Mouse (Mus musculus): ENCODE measurements around the gene Mpv17. TPM values are rescaled to one million over a fixed set of nuclear protein-coding genes. Genes with fewer than 3 reads are reported as not detected.

Mpv17 gene
- polyA plus RNA-seq, 1 experiment, result 104 TPM

DNA sequence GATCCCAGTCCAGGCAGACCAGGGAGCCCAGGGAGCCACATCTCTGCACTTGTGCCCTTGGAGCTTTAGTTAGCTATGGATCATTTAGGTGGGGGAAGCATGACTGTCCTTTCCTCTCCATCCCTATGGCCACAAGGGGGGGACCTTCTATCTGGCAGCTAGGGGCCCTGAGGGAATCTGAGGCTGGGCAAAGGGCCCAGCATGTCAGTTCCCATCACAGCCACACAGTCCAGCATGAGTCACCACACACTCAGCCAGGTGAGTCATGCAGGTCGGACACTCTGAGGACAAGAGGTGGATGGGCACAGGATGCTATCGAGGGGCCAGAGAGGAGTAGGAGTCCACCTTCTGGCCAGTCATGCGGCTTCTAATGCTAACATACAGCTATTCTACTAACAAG lies 2.3 kb downstream of the Mpv17 start:
- no peak overlapping the region for H3K4me3 ChIP-seq (ENCODE audit: insufficient read depth, low read depth, low read length)
- H3K4me1 ChIP-seq (ENCODE audit: control insufficient read depth, insufficient read depth, insufficient read length, low read length), result peaks cover 3% of the 10 kb centered on the region; the same call in 1 of the 2 replicates
- no peak overlapping the region for H3K27ac ChIP-seq (replicated peaks; ENCODE audit: low read depth, low read length)

DNA sequence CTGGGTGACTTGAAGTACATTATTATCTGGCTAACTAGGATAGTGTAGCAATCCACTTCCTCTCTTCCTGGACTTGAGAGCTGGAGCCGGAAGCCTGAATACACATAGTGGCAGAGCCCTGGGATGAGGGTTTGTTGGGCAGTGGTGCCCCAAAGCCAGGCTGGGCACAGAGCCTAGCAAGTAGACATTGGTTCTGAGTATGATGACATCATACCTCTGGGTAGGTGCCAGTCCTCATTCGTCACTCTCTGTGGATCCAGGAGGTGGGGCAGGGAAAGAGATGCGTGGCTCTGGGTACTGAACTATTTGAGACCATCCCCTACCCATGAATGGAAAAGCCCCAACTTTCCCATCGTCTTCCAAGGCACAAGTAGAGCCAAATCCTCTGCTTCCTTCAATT lies 4.3 kb downstream of the Mpv17 start:
- Histone ChIP-seq H3K27ac (replicated peaks; ENCODE audit: low read depth, low read length) (no peak overlapping the region), H3K4me3 (ENCODE audit: insufficient read depth, low read depth, low read length) (no peak overlapping the region), H3K4me1 (ENCODE audit: control insufficient read depth, insufficient read depth, insufficient read length, low read length) (peaks cover 3% of the 10 kb centered on the region; the same call in 1 of the 2 replicates)

DNA sequence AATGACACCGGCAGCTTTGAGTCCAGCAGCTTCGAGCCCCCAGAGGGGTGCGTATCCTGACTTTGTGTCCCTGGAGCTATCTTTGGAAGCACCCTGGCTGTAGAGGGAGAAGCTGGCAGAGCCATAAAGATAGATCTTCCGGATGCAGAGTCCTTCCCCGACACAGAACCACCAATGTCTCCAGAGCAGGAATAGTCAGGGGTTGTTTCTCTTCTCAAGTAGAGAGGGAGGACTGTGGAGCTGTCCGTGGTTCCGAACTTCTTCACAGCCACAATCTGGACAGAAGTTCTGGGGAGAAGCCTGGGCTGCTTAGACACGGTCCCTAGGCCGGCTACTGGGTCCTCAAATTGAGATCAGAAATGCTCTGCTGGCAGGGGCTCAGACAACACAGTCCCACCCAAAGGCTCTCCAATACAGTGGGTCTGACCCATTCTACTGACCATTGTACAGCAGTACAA lies 15.1 kb downstream of the Mpv17 start:
- Histone ChIP-seq H3K27ac (replicated peaks; ENCODE audit: low read depth, low read length) (no peak overlapping the region), H3K4me1 (ENCODE audit: control insufficient read depth, insufficient read depth, insufficient read length, low read length) (no peaks in the 10 kb centered on the region; the same call in 1 of the 2 replicates), H3K4me3 (ENCODE audit: insufficient read depth, low read depth, low read length) (no peak overlapping the region)

DNA sequence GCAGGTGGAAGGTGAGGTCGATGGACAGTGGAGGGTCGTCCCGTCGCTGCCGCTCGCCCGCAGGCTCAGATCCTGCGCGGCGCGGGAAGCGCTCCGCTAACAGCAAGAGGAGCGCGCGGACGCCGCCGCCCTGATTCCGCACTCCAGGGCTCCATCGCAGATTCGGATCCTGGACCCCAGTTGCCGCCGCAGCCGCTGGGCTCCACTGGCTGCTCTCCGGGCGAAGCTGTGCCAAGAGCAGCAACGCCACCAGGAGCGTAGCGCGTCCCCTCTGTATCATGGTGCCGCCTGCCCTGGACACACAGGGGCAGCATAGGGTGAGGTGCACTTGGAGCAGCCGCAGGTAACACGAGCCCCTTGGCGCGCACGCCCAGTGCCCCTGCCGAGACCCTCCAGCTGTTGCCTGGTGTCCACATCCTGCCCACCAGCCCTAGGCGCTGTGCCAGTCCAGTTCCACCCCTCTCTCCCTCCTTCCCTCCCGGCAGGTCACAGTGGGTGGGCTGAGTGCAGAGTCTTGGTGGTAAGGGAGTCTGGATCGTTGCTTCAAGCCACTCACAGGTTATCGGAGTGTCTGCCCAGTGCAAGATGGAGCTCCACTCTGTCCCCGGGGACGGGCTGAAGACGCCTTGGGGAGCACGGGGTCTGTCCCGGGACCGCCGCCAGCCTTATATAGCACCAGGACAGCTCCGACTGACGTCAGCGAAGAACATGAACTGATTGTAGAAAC lies 15.6 kb downstream of the Mpv17 start, which contains the start of gene Ucn:
TSS of gene Ucn (minus strand) at position 589 of the 727 bp plus-strand sequence.
- no peaks in the 10 kb centered on the region; the same call in 1 of the 2 replicates for H3K4me1 ChIP-seq (ENCODE audit: control insufficient read depth, insufficient read depth, insufficient read length, low read length)
- H3K27ac ChIP-seq (replicated peaks; ENCODE audit: low read depth, low read length), result no peak within 1 kb of the TSS
- H3K4me3 ChIP-seq (ENCODE audit: insufficient read depth, low read depth, low read length), result no peak within 1 kb of the TSS

GRCm38 (mm10) chr5:31137658-31138057 lies 16.4 kb downstream of the Mpv17 start:
- Histone ChIP-seq H3K4me1 (ENCODE audit: control insufficient read depth, insufficient read depth, insufficient read length, low read length) (no peaks in the 10 kb centered on the region; the same call in 1 of the 2 replicates), H3K4me3 (ENCODE audit: insufficient read depth, low read depth, low read length) (no peak overlapping the region), H3K27ac (replicated peaks; ENCODE audit: low read depth, low read length) (no peak overlapping the region)

GRCm38 (mm10) chr5:31136730-31137424 lies 17.2 kb downstream of the Mpv17 start:
- H3K4me1 ChIP-seq (ENCODE audit: control insufficient read depth, insufficient read depth, insufficient read length, low read length), result no peaks in the 10 kb centered on the region; the same call in 1 of the 2 replicates
- no peak overlapping the region for H3K27ac ChIP-seq (replicated peaks; ENCODE audit: low read depth, low read length)
- no peak overlapping the region for H3K4me3 ChIP-seq (ENCODE audit: insufficient read depth, low read depth, low read length)

DNA sequence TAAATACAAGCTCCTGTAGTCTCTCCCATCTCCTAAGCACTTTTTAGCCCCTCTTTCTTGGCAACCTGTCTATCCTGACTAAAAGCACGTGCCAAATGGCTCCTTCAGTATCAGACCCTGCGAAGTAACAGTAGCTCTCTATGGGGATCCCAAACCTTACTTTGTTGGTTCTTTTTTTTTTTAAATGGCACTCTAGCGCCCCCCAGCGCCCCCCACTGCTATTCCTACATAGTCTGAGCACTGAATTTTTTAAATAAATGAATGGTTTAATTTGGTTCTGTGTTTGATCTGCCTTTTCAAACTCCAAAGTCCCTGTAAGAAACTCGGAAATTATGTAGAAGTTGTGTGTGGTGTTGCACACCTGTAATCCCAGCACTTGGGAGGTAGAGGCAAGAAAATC lies 28.0 kb downstream of the Mpv17 start:
- no peak overlapping the region for H3K4me3 ChIP-seq (ENCODE audit: insufficient read depth, low read depth, low read length)
- no peak overlapping the region for H3K27ac ChIP-seq (replicated peaks; ENCODE audit: low read depth, low read length)
- no peaks in the 10 kb centered on the region for H3K4me1 ChIP-seq (ENCODE audit: control insufficient read depth, insufficient read depth, insufficient read length, low read length)

GRCm38 (mm10) chr5:31123481-31123880 lies 30.6 kb downstream of the Mpv17 start:
- Histone ChIP-seq H3K4me1 (ENCODE audit: control insufficient read depth, insufficient read depth, insufficient read length, low read length) (no peaks in the 10 kb centered on the region), H3K27ac (replicated peaks; ENCODE audit: low read depth, low read length) (no peak overlapping the region), H3K4me3 (ENCODE audit: insufficient read depth, low read depth, low read length) (no peak overlapping the region)

GRCm38 (mm10) chr5:31121111-31121510 lies 32.9 kb downstream of the Mpv17 start:
- Histone ChIP-seq H3K4me1 (ENCODE audit: control insufficient read depth, insufficient read depth, insufficient read length, low read length) (no peaks in the 10 kb centered on the region), H3K27ac (replicated peaks; ENCODE audit: low read depth, low read length) (no peak overlapping the region)

GRCm38 (mm10) chr5:31116912-31117311 lies 37.1 kb downstream of the Mpv17 start:
- H3K4me1 ChIP-seq (ENCODE audit: control insufficient read depth, insufficient read depth, insufficient read length, low read length), result no peaks in the 10 kb centered on the region
- H3K27ac ChIP-seq (replicated peaks; ENCODE audit: low read depth, low read length), result no peak overlapping the region
- H3K4me3 ChIP-seq (ENCODE audit: insufficient read depth, low read depth, low read length), result no peak overlapping the region

More at GRCm38 (mm10) chr5:31121111-31121510, 32.9 kb downstream of the Mpv17 start:
- no peak overlapping the region for H3K4me3 ChIP-seq (ENCODE audit: insufficient read depth, low read depth, low read length)

DNA sequence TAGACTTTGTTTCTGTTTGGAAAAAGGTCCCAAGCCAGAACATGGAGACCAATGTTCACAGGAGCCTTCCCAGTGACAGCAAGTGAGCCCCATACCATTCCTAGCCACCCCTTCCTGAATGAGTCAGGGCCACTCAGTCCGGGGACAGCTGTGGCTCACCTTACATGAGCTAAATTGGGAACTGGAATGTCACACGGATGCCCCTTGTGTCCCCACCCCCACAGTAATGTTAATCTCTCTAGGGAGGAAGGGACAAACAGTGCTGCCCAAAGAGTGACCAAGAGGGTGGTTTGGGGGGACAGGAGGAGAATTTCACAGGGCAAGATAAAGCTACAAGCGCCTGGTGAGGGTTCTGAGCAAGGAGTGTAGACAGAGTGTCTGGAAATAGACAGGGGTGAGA lies 37.7 kb downstream of the Mpv17 start, which contains the start of gene Trim54:
TSS of gene Trim54 (plus strand) at position 359 of the 400 bp plus-strand sequence.
- no peaks in the 10 kb centered on the region for H3K4me1 ChIP-seq (ENCODE audit: control insufficient read depth, insufficient read depth, insufficient read length, low read length)
- no peak within 1 kb of the TSS; the same call in 1 of the 2 replicates for H3K4me3 ChIP-seq (ENCODE audit: insufficient read depth, low read depth, low read length)
- H3K27ac ChIP-seq (replicated peaks; ENCODE audit: low read depth, low read length), result no peak within 1 kb of the TSS

DNA sequence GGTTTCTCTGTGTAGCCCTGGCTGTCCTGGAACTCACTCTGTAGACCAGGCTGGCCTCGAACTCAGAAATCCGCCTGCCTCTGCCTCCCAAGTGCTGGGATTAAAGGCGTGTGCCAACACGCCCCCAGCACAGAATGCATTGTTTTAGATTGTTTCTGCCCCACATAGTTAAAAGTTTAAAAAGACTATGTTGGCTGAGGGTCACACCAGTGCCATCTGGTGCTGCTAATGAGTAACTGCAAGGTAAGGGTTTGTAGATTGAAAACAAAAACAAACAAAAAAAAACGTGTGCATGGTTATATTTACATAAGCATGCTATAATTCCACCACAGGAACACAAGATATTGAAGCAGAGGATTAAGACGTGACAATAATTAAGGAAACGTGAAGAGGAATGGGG lies 43.3 kb downstream of the Mpv17 start:
- Histone ChIP-seq H3K27ac (replicated peaks; ENCODE audit: low read depth, low read length) (no peak overlapping the region), H3K4me1 (ENCODE audit: control insufficient read depth, insufficient read depth, insufficient read length, low read length) (no peaks in the 10 kb centered on the region), H3K4me3 (ENCODE audit: insufficient read depth, low read depth, low read length) (no peak overlapping the region)

DNA sequence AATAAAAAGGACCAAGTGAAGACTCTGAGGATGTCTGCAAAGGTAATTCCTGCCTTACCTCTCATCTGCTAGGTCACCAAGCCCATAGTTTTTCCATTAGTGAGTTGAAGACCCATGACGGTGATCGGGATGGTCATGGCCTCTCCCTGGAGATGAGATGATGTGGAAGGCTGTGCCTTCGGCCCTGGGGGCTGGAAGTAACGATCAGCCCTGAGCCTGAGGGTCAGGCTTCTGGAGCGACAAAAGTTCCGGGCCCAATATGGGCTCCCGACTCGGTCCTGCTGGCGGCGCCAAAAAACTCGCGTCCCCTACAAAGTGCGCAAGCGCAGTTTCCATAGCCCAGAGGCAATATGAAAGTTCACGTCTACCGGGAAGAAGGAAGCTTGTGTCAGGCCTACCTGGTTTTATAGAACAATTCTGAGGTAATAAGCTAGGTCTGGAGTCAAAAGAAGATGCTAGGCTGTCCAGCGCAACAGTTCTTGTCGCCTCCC lies 46.0 kb downstream of the Mpv17 start, which contains the start of gene Slc30a3:
TSS of gene Slc30a3 (minus strand) at position 238 of the 491 bp plus-strand sequence.
- Histone ChIP-seq H3K27ac (replicated peaks; ENCODE audit: low read depth, low read length) (no peak within 1 kb of the TSS), H3K4me3 (ENCODE audit: insufficient read depth, low read depth, low read length) (no peak within 1 kb of the TSS), H3K4me1 (ENCODE audit: control insufficient read depth, insufficient read depth, insufficient read length, low read length) (no peaks in the 10 kb centered on the region)

DNA sequence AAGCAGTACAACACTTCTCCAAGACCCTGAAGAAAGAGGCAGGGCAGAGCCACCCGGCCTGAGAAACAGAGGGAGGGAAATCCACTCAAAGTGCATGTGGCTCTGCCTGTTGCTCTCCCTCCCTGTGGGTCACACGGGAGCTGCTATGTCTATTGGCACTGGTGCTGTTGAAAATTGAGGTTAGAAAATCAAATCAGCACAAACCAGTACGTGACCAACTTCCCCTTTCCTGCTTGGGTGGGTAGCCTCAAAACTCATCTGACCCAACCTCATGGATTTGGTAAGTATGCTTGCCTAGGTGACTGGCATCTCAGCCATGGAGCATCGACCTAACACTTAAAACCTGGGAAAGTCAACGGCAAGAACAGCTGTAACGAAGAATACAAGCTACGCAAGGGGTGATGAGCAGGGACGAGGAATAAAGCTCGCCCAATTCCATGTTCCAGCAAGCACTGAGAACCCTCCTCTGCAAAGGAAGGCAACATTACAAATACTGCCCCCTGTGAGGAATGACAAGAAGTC lies 48.2 kb downstream of the Mpv17 start, which contains the start of gene Dnajc5g:
TSS of gene Dnajc5g (plus strand) at position 472 of the 522 bp plus-strand sequence.
- no peaks in the 10 kb centered on the region for H3K4me1 ChIP-seq (ENCODE audit: control insufficient read depth, insufficient read depth, insufficient read length, low read length)
- no peak within 1 kb of the TSS for H3K4me3 ChIP-seq (ENCODE audit: insufficient read depth, low read depth, low read length)
- no peak within 1 kb of the TSS for H3K27ac ChIP-seq (replicated peaks; ENCODE audit: low read depth, low read length)

All from brown adipose tissue, adult 24 weeks (tissue).